Mouse (Mus musculus): ENCODE results near the gene Chid1.

- TF ChIP-seq POLR2A (IDR thresholded peaks at IDR 0.05; ENCODE audit: insufficient read length, low read depth) (no peak), MYOD1 (IDR thresholded peaks at IDR 0.05; ENCODE audit: control insufficient read depth in 1 of 3, insufficient read length in 2 of 3, low read depth in 2 of 3) (no peak), POLR2AphosphoS2 (IDR thresholded peaks at IDR 0.05; ENCODE audit: insufficient read length, low read depth) (no peak), USF1 (IDR thresholded peaks at IDR 0.05; ENCODE audit: low read depth) (no peak), SRF (IDR thresholded peaks at IDR 0.05; ENCODE audit: control insufficient read depth, insufficient read length, low read depth) (no peak), TCF12 (IDR thresholded peaks at IDR 0.05; ENCODE audit: insufficient read depth, poor library complexity, severe bottlenecking) (no peak), MYOG (IDR thresholded peaks at IDR 0.05; ENCODE audit: control insufficient read depth in 1 of 3, insufficient read depth in 1 of 3, insufficient read length in 2 of 3, low read depth in 2 of 3) (no peak), MAX (IDR thresholded peaks at IDR 0.05; ENCODE audit: low read depth) (no peak)
These were observed 61.3 kb downstream of the Chid1 start for GRCm38 (mm10) chr7:141478270-141478748.

Measured in myocyte (in vitro differentiated cells).